Mouse (Mus musculus): ENCODE results near the gene Ddx20. TPM values are rescaled to one million over a fixed set of nuclear protein-coding genes. Genes with fewer than 3 reads are reported as not detected.

The Ddx20 gene
- polyA plus RNA-seq, 1 experiment from 2014 or later, result 38.7 TPM

- Histone ChIP-seq H3K9me3 (replicated peaks) (no peaks in the 10 kb centered on the region), H3K4me1 (no peaks in the 10 kb centered on the region), H3K27ac (no peak overlapping the region), H3K27me3 (no peaks in the 10 kb centered on the region), H3K9ac (no peak overlapping the region), H3K36me3 (no peaks in the 10 kb centered on the region), H3K4me3 (replicated peaks) (no peak overlapping the region), H3K4me2 (no peak overlapping the region)
- ATAC-seq (replicated peaks; ENCODE audit: low FRiP score), result no peak
- 88% methylated on average over 11 of the region's 11 CpGs for WGBS
Measured at GRCm38 (mm10) chr3:105655031-105655585, 32.3 kb downstream of the Ddx20 start.

GRCm38 (mm10) chr3:105653544-105654380 lies 33.6 kb downstream of the Ddx20 start:
- Histone ChIP-seq H3K36me3 (no peaks in the 10 kb centered on the region), H3K4me1 (no peaks in the 10 kb centered on the region), H3K9ac (no peak overlapping the region), H3K27me3 (no peaks in the 10 kb centered on the region), H3K27ac (no peak overlapping the region), H3K4me2 (no peak overlapping the region), H3K9me3 (replicated peaks) (no peaks in the 10 kb centered on the region), H3K4me3 (replicated peaks) (no peak overlapping the region)
- ATAC-seq (replicated peaks; ENCODE audit: low FRiP score), result no peak
- 82% methylated on average over 13 of the region's 13 CpGs for WGBS

DNA sequence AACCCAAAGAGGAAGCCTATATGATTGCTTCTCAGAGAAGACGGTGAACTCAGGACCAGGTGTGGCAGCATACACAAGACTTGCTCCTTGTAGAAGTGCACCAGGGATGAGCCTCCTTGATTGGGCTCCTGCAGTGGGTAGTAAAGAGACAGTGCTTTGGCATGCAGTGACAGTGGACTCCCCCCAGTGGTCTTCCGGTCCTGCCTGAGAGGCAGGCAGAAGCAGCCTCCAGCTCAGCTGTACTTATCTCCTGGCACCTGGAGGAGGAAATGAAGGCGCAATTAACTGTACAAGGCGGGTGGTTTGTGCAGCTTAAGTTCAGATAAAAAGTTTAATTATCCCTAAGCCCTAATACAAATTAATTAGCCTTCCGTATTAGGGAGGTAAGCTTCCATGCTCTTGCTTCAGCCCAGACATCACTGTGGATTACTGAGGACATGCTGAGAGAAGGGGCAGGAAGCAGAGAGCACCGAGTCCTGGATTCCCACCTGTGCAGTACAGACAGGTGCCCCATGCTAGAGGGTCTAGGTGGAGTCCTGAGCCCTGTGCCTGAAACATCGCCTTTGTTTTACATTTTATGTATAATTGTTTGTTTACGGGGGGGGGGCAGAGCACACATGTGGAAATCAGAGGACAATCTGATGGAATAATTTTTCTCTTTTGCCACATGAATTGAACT lies 38.3 kb downstream of the Ddx20 start:
- H3K27me3 ChIP-seq, result no peaks in the 10 kb centered on the region
- no peaks in the 10 kb centered on the region for H3K4me1 ChIP-seq
- no peak overlapping the region for H3K27ac ChIP-seq
- H3K36me3 ChIP-seq, result no peaks in the 10 kb centered on the region
- H3K4me3 ChIP-seq (replicated peaks), result no peak overlapping the region
- no peak overlapping the region for H3K4me2 ChIP-seq
- no peaks in the 10 kb centered on the region for H3K9me3 ChIP-seq (replicated peaks)
- 75% methylated on average over 8 of the region's 8 CpGs for WGBS
- no peak overlapping the region for H3K9ac ChIP-seq
- no peak for ATAC-seq (replicated peaks; ENCODE audit: low FRiP score)

- Histone ChIP-seq H3K9ac (no peak overlapping the region), H3K4me3 (replicated peaks) (no peak overlapping the region), H3K4me1 (no peaks in the 10 kb centered on the region), H3K9me3 (replicated peaks) (no peaks in the 10 kb centered on the region), H3K36me3 (no peaks in the 10 kb centered on the region), H3K4me2 (no peak overlapping the region), H3K27me3 (0 out of 2 replicates have a peak, but pooled peaks cover 2% of the 10 kb centered on the region), H3K27ac (no peak overlapping the region)
- no peak for ATAC-seq (replicated peaks; ENCODE audit: low FRiP score)
- 83% methylated on average over 5 of the region's 5 CpGs for WGBS
Measured at GRCm38 (mm10) chr3:105643566-105643965, 43.8 kb downstream of the Ddx20 start.

DNA sequence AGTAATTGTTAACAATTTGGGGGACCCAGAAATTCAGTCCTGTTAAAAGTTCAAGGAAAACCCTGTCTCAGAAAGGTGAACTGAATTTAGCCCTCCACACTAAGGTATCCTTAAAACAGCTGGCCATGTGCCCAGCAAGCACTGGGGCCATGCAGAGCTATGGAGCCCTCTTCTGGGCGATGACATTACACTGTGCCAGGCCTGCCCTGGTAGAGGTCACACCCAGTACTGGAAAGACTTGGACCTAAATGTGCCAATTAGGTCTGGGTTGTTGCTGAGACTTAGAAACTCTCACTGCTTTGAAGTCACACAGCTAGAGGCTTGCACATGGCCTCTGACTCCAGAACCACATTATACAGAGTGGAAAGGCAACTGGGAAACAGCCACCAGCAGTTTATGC lies 45.2 kb downstream of the Ddx20 start:
- no peak overlapping the region for H3K4me3 ChIP-seq (replicated peaks)
- no peak overlapping the region for H3K9ac ChIP-seq
- no peak overlapping the region for H3K27ac ChIP-seq
- H3K9me3 ChIP-seq (replicated peaks), result no peaks in the 10 kb centered on the region
- H3K4me1 ChIP-seq, result no peaks in the 10 kb centered on the region
- no peak for ATAC-seq (replicated peaks; ENCODE audit: low FRiP score)
- 54% methylated on average over 1 of the region's 1 CpGs for WGBS
- H3K27me3 ChIP-seq, result 0 out of 2 replicates have a peak, but pooled peaks cover 2% of the 10 kb centered on the region
- H3K4me2 ChIP-seq, result no peak overlapping the region
- no peaks in the 10 kb centered on the region for H3K36me3 ChIP-seq

GRCm38 (mm10) chr3:105633021-105633420 lies 54.4 kb downstream of the Ddx20 start:
- WGBS, result 80% methylated on average over 3 of the region's 3 CpGs
- Histone ChIP-seq H3K27ac (no peak overlapping the region), H3K4me3 (replicated peaks) (no peak overlapping the region), H3K9me3 (replicated peaks) (no peaks in the 10 kb centered on the region), H3K4me1 (peaks cover 4% of the 10 kb centered on the region; the same call in 1 of the 2 replicates), H3K9ac (no peak overlapping the region), H3K27me3 (no peaks in the 10 kb centered on the region), H3K36me3 (no peaks in the 10 kb centered on the region), H3K4me2 (no peak overlapping the region)
- ATAC-seq (replicated peaks; ENCODE audit: low FRiP score), result no peak

DNA sequence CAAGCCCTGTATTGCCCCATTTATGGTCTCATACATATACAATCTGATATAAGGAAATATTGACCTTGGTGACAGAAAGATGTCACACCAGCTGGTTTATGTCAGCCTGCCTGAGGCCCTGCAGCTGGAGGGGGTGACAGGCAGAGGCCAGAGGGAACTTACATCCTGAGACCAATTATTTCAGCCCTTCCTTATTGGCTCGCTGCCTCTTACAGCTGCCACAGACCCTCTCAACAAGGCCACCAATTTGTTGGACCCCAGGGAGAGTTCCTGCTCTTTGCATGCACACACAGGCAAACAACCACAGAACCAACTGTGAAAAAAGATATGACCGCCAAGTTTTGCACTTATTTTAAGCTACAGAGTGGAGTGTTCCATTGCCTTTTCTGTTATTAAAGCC lies 55.1 kb downstream of the Ddx20 start:
- WGBS, result 34% methylated on average over 2 of the region's 2 CpGs
- H3K4me2 ChIP-seq, result no peak overlapping the region
- no peak overlapping the region for H3K27ac ChIP-seq
- peaks cover 11% of the 10 kb centered on the region; the same call in 1 of the 2 replicates for H3K4me1 ChIP-seq
- H3K4me3 ChIP-seq (replicated peaks), result no peak overlapping the region
- no peak overlapping the region for H3K9ac ChIP-seq
- ATAC-seq (replicated peaks; ENCODE audit: low FRiP score), result no peak
- H3K27me3 ChIP-seq, result no peaks in the 10 kb centered on the region
- no peaks in the 10 kb centered on the region for H3K9me3 ChIP-seq (replicated peaks)
- H3K36me3 ChIP-seq, result no peaks in the 10 kb centered on the region

Other genes with a start within 250 kb of the Ddx20 start
- 2.3 and 2.4 TPM in 2 replicates for gene Kcnd3, start 235.2 kb downstream of the Ddx20 start, polyA plus RNA-seq (2015; fragmentation: Nextera tagmentation; extraction: Ambion mirVana)
- gene Inka2, start 17.0 kb upstream of the Ddx20 start, polyA plus RNA-seq (2015; fragmentation: Nextera tagmentation; extraction: Ambion mirVana), result 1.4 and 1.7 TPM in 2 replicates
- 111 and 113 TPM in 2 replicates for gene Rap1a, start 113.8 kb upstream of the Ddx20 start, polyA plus RNA-seq (2015; fragmentation: Nextera tagmentation; extraction: Ambion mirVana)
- not detected in 2 replicates for gene Adora3, start 183.3 kb upstream of the Ddx20 start, polyA plus RNA-seq (2015; fragmentation: Nextera tagmentation; extraction: Ambion mirVana)
- 0.18 TPM in 1 of 2 replicates, not detected in the other for gene Tmigd3, start 183.3 kb upstream of the Ddx20 start, polyA plus RNA-seq (2015; fragmentation: Nextera tagmentation; extraction: Ambion mirVana)
- gene I830077J02Rik, start 245.1 kb upstream of the Ddx20 start, polyA plus RNA-seq (2015; fragmentation: Nextera tagmentation; extraction: Ambion mirVana), result 0.24 and 0.53 TPM in 2 replicates